Mouse (Mus musculus) ES-E14 (cell line): ENCODE data around the gene Polr2l. TPM values are rescaled to one million over a fixed set of nuclear protein-coding genes. Genes with fewer than 3 reads are reported as not detected.
"Not testable (repeated sequence)": the region's sequence is repeated elsewhere in the genome, so short reads cannot be mapped to it uniquely, and the experiment has no call there.

Experiments
- DNase-seq: peaks from one replicate; pipeline ENCODE4 v3.0.0-alpha.2; 2013; ENCODE audit warnings: low read depth, low spot score
- H3K27ac ChIP-seq: 2 replicates; pipeline ENCODE4 v1.5.1; 2012; ENCODE audit warnings: low read depth, mild to moderate bottlenecking, low read length, moderate library complexity, mixed read lengths; ENCODE audit not compliant: poor library complexity, insufficient read depth, severe bottlenecking
- H3K36me3 ChIP-seq: 2 replicates; pipeline ENCODE4 v1.6.1; 2012; ENCODE audit warnings: mild to moderate bottlenecking, low read length, moderate library complexity, mixed read lengths; ENCODE audit not compliant: control insufficient read depth, poor library complexity, insufficient read depth, severe bottlenecking
- H3K4me1 ChIP-seq, 2 experiments: fragments of 150-350 bp in 1 of 2; sonication (generic) in 1 of 2; 2 replicates each; pipeline ENCODE4 v1.6.1; 2012; ENCODE audit warnings: low read length in 2 of 2, mild to moderate bottlenecking in 1 of 2, mixed read lengths in 1 of 2; ENCODE audit not compliant: control insufficient read depth in 2 of 2, insufficient read depth in 2 of 2, poor library complexity in 1 of 2
- H3K4me3 ChIP-seq, 2 experiments: fragments of 150-350 bp in 1 of 2; sonication (generic) in 1 of 2; 2 replicates each; pipeline ENCODE4 v1.5.1; 2012; ENCODE audit warnings: low read length in 2 of 2, low read depth in 1 of 2, mild to moderate bottlenecking in 1 of 2, mixed read lengths in 1 of 2; ENCODE audit not compliant: insufficient read depth in 1 of 2, poor library complexity in 1 of 2, severe bottlenecking in 1 of 2
- H3K9ac ChIP-seq: 2 replicates; pipeline ENCODE4 v1.6.1; 2012; ENCODE audit warnings: low read depth, mild to moderate bottlenecking, low read length, mixed read lengths; ENCODE audit not compliant: poor library complexity, insufficient read depth, severe bottlenecking
- H3K9me3 ChIP-seq: fragments of 150-350 bp; sonication (generic); 2 replicates; pipeline ENCODE4 v1.6.1; 2012; ENCODE audit warnings: low read depth, mild to moderate bottlenecking, low read length; ENCODE audit not compliant: control insufficient read depth, insufficient read depth
- CHD2 ChIP-seq: IDR thresholded peaks from 2 replicates; pipeline ENCODE4 v1.6.1; 2014; ENCODE audit warnings: mild to moderate bottlenecking, low read depth, low read length, inconsistent platforms
- HCFC1 ChIP-seq: IDR thresholded peaks from 2 replicates; pipeline ENCODE4 v1.6.1; 2012; ENCODE audit warnings: low read length, inconsistent platforms, borderline replicate concordance; ENCODE audit not compliant: insufficient read depth
- MAFK ChIP-seq: IDR thresholded peaks from 2 replicates; pipeline ENCODE4 v1.6.1; 2014; ENCODE audit warnings: mild to moderate bottlenecking, low read depth, low read length, inconsistent platforms; ENCODE audit not compliant: insufficient read depth
- ZC3H11A ChIP-seq: IDR thresholded peaks from 2 replicates; pipeline ENCODE4 v1.6.1; 2012; ENCODE audit warnings: low read depth, mild to moderate bottlenecking, inconsistent platforms, low read length, borderline replicate concordance
- ZNF384 ChIP-seq: IDR thresholded peaks from 2 replicates; pipeline ENCODE4 v1.6.1; 2012; ENCODE audit warnings: low read depth, low read length, inconsistent platforms
- in situ Hi-C, 2 experiments: fragments of 600-800 bp; cut with MboI; formaldehyde crosslinking; loops; one replicate each; pipeline ENCODE4 v1.15.1; 2025; ENCODE audit warnings: low sequenced_read_pairs in 2 of 2, inconsistent platforms in 1 of 2; ENCODE audit not compliant: unreplicated experiment in 2 of 2
- total RNA-seq: library from RNA; depleted of rRNA; stranded (reverse); fragments of 300-350 nt; gene quantifications from 2 replicates; pipeline ENCODE4 v1.2.3, GENCODE M21; 2012

Gene Polr2l
- total RNA-seq, 1 experiment: 120 TPM

DNA sequence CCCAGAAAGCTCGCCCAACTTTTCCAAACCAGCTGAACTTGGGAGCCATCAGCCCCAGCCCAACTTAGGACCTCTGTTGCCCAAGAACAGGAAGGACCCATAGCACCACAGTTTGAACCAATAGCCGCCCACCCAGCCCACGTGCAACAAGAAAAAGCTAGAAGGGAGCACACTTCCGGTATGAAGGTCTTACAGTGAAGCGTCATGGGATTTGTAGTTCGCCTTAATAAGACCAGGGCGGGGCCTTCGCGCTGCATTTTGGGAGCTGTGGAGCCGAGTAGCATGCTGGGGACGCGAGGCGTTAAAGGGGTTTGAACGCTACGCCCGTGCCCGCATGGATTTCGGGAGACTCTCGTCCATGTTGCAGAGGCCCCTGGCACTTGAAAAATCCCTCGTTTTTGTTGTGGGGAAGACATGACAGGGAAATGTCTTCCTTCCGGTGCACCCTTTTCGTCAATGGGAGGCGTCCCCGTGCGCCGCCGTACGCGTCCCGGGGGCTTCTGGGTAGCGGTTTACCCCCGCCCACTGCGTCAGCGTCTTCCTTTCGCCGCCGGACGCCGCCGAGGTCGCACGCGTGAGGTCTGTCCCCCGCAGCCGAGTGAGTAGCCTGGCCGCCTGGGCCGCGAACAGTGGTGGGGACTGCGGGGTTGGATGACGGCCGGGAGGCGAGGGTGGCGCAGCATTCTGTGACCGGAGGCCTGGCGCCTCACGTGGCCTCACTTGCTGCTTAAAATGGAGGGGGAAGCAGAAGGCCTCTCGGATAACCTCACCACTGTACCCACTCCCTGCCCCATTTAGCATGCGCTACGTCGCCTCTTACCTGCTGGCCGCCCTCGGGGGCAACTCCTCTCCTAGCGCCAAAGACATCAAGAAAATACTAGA is 27.6 kb downstream of the Polr2l start, which contains the start of gene Rplp2:
Gene Rplp2 (plus strand): TSS at position 261 of the 882 bp plus-strand sequence.
- in situ Hi-C loops: no loop called here
- Histone ChIP-seq H3K9ac (peak within 1 kb of the TSS; percentile 98), H3K4me3 (peak within 1 kb of the TSS; percentile 89 to 93), H3K4me1 (peaks cover 0 to 11% of the 10 kb centered on the region in 2 experiments; a peak in 2 of 4 replicates), H3K36me3 (peaks cover 41% of the 10 kb centered on the region), H3K27ac (peak within 1 kb of the TSS; percentile 84), H3K9me3 (no peaks in the 10 kb centered on the region)
- DNase-seq: peak; percentile 90
- peak; percentile 73; the same call in 1 of the 2 replicates for TF ChIP-seq ZNF384
- no peak for TF ChIP-seq CHD2
- peak; percentile 93 for TF ChIP-seq HCFC1
- TF ChIP-seq ZC3H11A: no peak
- 0 out of 2 replicates have a peak, but pooled peaks have one; percentile 8 for TF ChIP-seq MAFK

GRCm38 (mm10) chr7:141446374-141446773 is 28.6 kb downstream of the Polr2l start:
- DNase-seq, H3K9me3 ChIP-seq, H3K27ac ChIP-seq, in situ Hi-C loops: not testable (repeated sequence)
- Histone ChIP-seq H3K36me3 (peaks cover 44% of the 10 kb centered on the region), H3K9ac (peak overlapping the region; percentile 73; the same call in 1 of the 2 replicates), H3K4me1 (peaks cover 0 to 16% of the 10 kb centered on the region in 2 experiments; a peak in 2 of 4 replicates), H3K4me3 (peak overlapping the region in 1 of 2 experiments; percentile 93; a peak in 3 of 4 replicates)
- peak; percentile 92 for TF ChIP-seq ZNF384

GRCm38 (mm10) chr7:141443828-141444237 is 31.1 kb downstream of the Polr2l start, which contains the start of gene Pidd1:
Gene Pidd1, minus strand, starts transcription at chr7:141444025.
- Histone ChIP-seq H3K4me1 (peaks cover 0 to 15% of the 10 kb centered on the region in 2 experiments; a peak in 2 of 4 replicates), H3K9ac (peak within 1 kb of the TSS; percentile 83), H3K36me3 (peaks cover 47% of the 10 kb centered on the region), H3K27ac (peak within 1 kb of the TSS; percentile 14), H3K9me3 (no peaks in the 10 kb centered on the region), H3K4me3 (peak within 1 kb of the TSS; percentile 61 to 89)
- in situ Hi-C loops: no loop called here
- DNase-seq: peak; percentile 83
- TF ChIP-seq CHD2 (no peak), ZNF384 (no peak), HCFC1 (peak; percentile 56; the same call in 1 of the 2 replicates), ZC3H11A (no peak)

- peaks cover 47% of the 10 kb centered on the region for H3K36me3 ChIP-seq
- H3K4me1 ChIP-seq: peaks cover 0 to 15% of the 10 kb centered on the region in 2 experiments; a peak in 2 of 4 replicates
- H3K4me3 ChIP-seq: peak overlapping the region; percentile 61 to 89
- DNase-seq: no peak
- in situ Hi-C loops: no loop called here
- no peaks in the 10 kb centered on the region for H3K9me3 ChIP-seq
- peak overlapping the region; percentile 14 for H3K27ac ChIP-seq
- TF ChIP-seq ZC3H11A (no peak), MAFK (no peak), CHD2 (no peak), HCFC1 (no peak), ZNF384 (no peak)
- H3K9ac ChIP-seq: peak overlapping the region; percentile 83
These were observed 31.7 kb downstream of the Polr2l start for GRCm38 (mm10) chr7:141443081-141443821.
